Mouse (Mus musculus) megakaryocyte progenitor cell, adult 5-6 weeks (primary cell): ENCODE results near the gene Pde6h. TPM values are rescaled to one million over a fixed set of nuclear protein-coding genes. Genes with fewer than 3 reads are reported as not detected.
A peak's percentile ranks its signal among the peaks of the same experiment; 100 is the strongest.
"Not testable (repeated sequence)": the region's sequence is repeated elsewhere in the genome, so short reads cannot be mapped to it uniquely, and the experiment has no call there.

Experiments
- ATAC-seq: replicated peaks from 2 replicates; pipeline ENCODE4 v1.8.0; 2016; ENCODE audit warnings: mild to moderate bottlenecking, moderate TSS enrichment, inconsistent platforms; ENCODE audit not compliant: poor library complexity
- total RNA-seq, 2 experiments: library from RNA; stranded (forward) in 1 of 2; stranded (reverse) in 1 of 2; fragments of 157-497, 149-512 nt in 1 of 2; fragments of 200-1000 nt in 1 of 2; gene quantifications; 2 replicates each; pipeline versions ENCODE4 v1.2.3 to v1.2.4; 2015 to 2017

Pde6h gene
- total RNA-seq (2015) (0.05 TPM in 1 of 2 replicates, not detected in the other), total RNA-seq (2017) (0.03 and 0.08 TPM in 2 replicates)

GRCm38 (mm10) chr6:136923532-136923931 lies at the start of gene Pde6h:
Gene Pde6h, plus strand, starts transcription at chr6:136923832.
- ATAC-seq, result no peak

DNA sequence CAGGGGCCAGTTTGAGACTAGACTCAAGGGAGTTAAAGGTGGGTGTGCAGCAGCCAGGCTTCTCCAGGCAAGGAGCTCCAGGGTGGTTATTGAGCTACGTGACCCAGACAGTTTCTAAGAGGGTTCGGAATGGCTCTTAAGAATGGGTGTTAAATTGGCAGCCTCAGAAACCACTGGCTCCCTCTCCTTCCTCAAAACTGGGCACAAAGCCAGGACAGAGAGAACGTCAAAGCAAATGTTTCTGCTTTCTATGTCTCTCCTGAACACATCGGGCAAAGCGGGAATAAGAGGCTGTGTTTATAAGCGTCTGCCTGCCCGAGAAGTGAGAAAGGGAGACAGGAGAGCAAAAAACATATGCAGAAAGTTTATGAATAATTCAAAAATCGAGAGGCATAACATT lies 49.0 kb upstream of the Pde6h start:
- peak; percentile 58 for ATAC-seq

DNA sequence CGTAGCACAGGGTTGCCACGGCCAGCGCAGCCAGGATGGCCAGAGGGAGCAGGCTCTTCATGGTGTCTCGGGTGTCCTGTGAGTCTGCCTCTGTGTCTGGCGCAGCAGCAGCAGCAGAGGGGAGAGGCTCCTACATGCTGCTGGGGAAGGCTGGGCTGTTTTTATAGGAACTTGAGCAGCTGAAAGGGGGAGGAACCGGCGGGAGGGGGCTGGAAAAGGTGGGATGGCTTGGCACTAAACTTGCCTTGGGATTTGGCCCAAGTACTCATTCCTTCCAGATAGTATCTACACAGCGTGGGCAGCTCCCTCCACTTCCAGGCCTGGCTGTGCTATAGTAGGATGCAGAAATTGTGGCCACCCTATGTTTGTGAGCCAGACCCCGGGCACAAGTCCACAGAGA lies 48.0 kb upstream of the Pde6h start, which contains the start of gene Mgp:
Mgp (minus strand) TSS at position 154 of the 400 bp plus-strand sequence.
- ATAC-seq, result no peak

GRCm38 (mm10) chr6:136881678-136882077 lies 42.0 kb upstream of the Pde6h start:
- no peak for ATAC-seq

- ATAC-seq, result no peak
These were observed 40.2 kb upstream of the Pde6h start for GRCm38 (mm10) chr6:136883431-136883915.

DNA sequence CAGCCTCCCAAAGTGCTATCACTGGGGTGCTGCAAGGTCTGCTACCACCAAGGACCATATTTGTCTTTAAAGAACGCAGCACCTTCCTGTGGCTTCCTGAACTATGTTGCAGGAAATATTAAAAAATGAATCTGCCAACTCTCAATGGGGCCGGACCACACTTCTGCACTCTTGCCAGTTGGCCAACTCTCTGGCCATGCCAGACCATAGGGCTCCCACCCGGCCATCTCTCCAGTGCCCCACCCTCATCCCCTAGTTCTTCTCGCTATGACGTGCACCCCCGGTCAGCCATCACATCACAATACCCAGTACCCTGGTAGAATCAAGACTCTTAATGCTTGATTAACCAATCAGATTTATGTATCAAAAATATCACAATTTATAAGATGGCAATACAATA lies 39.7 kb upstream of the Pde6h start:
- ATAC-seq, result no peak

DNA sequence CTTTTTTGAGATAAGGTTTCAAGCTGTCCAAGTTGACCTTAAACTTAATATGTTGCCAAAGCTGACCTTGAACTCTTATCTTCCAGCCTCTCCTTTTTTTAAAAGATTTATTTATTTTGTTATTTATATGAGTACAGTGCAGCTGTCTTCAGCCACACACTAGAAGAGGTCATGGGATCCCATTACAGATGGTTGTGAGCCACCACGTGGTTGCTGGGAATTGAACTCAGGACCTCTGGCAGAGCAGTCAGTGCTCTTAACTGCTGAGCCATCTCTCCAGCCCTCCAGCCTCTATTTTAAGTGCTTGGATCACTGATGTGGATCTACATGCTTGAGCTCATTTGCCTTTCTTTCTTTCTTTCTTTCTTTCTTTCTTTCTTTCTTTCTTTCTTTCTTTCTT lies 38.9 kb upstream of the Pde6h start:
- not testable (repeated sequence) for ATAC-seq

- no peak for ATAC-seq
These were observed 35.8 kb upstream of the Pde6h start for GRCm38 (mm10) chr6:136887854-136888253.

GRCm38 (mm10) chr6:136889067-136889466 lies 34.6 kb upstream of the Pde6h start:
- no peak for ATAC-seq

GRCm38 (mm10) chr6:136889554-136889953 lies 34.1 kb upstream of the Pde6h start:
- no peak for ATAC-seq

DNA sequence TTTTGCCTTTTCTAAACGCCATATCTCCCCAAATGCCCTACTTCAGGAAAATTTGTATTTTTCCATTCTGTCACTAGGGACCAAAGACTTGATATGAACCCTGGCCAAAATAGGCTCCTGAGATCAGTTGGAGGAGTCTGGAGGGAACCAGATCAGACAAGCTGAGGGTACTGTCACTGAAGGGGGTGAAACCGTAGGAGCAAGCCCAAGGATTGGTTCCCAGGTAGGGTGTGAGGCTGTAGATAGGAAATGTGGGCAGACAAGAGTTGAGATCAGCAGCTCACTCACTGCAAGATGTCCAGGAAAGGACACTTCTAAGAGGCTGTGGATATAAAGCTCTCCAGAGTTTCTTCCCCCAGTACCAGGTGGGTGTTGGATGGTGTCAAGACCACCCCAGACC lies 31.6 kb upstream of the Pde6h start:
- peak; percentile 90 for ATAC-seq

- no peak for ATAC-seq
These were observed 28.9 kb upstream of the Pde6h start for GRCm38 (mm10) chr6:136894532-136895339.

DNA sequence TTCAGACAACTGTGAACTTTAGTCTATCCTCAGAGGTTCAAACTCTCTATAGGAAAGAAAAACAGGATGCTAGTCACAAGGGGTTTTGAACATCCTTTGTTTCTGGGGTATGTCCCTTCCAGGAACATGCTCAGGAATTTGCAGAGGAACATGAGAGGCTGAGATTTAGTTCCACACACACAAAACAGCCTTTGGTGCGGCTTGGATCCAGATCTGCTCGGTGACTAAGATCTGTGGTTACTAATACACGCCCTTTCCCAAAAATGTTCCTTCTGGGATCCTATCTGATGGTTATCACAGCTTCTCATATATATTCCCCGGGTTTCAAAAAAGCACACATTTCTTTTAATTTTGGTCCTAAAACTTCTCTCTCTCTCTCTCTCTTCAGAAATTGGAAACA lies 25.8 kb upstream of the Pde6h start:
- ATAC-seq, result no peak

- ATAC-seq, result peak; percentile 42
These were observed 25.4 kb upstream of the Pde6h start for GRCm38 (mm10) chr6:136898222-136898621.

DNA sequence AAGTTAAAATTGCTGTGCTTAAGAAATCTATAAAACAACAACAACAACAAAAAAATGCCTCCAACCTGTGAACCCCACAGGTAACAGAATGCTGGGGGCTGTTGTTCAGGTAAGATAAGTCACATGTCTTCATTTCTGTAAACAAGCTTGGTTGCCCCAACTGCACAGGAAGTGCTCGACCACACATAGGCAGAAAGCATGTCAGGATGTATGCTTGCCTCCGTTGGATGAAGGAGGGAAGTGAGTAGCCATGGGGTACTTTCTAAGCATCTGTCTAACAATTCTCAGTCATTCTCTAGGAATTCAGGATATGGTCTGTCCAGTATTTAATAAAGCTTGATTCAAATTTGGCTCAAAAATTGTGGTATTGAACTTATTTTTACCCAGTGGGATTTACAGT lies 24.7 kb upstream of the Pde6h start:
- peak; percentile 36 for ATAC-seq

DNA sequence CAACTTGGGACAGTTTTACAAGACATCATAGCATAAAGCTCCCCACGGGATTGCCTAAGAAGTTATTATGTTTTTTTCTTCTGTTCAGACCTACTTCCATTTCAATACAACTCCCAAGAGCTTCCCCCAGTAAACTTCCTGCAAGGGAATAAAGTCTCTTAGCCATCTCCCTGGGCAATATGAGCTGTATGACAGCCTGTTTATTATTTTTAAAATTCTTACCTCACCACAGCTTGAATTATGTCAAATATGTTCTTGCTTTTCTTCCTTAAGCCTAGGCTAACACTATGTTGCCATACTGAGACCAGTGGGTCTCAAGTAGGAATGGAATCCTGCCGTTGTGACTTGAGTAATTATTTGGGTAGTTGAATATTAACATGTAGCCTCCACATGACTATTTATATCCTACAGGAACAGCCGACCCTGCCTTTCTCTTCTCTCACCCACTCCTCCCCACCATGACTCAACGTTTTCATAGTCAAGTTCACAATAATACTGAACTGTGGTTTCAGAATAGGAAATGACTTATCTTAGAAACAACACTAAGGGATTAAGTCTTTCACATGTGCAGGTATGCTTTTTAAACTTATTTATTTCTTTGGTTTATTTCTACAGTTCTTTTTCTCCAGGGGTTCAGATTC lies 23.1 kb upstream of the Pde6h start:
- ATAC-seq, result peak; percentile 54

GRCm38 (mm10) chr6:136901010-136901409 lies 22.6 kb upstream of the Pde6h start:
- ATAC-seq, result no peak

GRCm38 (mm10) chr6:136902527-136902926 lies 21.1 kb upstream of the Pde6h start:
- ATAC-seq, result no peak

- ATAC-seq, result peak; percentile 59
These were observed 19.7 kb upstream of the Pde6h start for GRCm38 (mm10) chr6:136903885-136904470.

DNA sequence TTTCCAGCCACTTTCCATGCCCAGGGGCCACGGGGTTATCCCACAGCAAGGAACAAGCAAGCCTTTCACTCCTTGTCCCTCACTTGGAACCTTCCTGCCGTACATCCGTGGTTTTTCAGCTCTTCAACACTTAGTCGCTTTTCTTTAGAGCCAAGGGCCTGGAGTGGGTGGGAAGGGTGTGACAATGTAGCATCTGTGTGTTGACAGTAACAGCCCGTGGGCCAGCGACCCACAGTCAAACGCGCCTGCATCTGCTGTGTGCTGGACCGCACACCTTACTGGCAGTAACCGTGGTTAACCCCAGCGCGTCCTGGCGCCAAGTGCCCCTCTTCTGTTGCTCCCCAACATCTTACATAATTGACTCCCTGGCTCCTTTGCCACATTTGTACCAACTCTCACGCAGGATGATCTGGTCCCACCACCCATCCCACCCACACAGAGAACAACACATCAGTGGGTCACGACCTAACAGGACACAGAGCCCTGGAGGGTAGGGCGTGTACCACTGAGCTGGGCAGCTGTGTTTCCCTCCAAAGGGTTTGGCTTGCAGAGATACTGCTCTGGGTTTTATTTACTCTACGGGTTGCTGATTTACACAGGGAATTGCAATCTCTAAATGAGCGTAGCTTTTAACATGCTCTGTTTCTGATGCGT lies 17.2 kb upstream of the Pde6h start:
- ATAC-seq, result no peak

DNA sequence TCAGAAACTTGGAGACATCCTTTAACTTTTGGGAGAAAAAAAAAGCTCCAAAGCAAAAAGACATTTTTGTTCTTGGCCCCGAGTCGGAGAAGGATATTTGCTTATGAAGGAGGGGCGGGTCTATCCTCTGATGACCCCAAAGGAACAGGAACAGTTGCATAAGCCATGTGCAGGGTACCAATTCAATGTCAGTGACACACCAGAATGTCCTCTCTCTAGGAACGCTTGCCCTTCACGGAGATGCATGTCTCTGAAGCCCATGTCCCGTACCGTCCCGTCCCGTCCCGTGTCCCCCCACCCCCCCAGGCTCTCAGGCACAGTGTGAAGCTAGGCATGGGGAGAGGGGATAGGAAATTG lies 16.7 kb upstream of the Pde6h start:
- ATAC-seq, result no peak
